Mouse (Mus musculus): ENCODE measurements around the gene Tbl1xr1.

Tbl1xr1 gene

DNA sequence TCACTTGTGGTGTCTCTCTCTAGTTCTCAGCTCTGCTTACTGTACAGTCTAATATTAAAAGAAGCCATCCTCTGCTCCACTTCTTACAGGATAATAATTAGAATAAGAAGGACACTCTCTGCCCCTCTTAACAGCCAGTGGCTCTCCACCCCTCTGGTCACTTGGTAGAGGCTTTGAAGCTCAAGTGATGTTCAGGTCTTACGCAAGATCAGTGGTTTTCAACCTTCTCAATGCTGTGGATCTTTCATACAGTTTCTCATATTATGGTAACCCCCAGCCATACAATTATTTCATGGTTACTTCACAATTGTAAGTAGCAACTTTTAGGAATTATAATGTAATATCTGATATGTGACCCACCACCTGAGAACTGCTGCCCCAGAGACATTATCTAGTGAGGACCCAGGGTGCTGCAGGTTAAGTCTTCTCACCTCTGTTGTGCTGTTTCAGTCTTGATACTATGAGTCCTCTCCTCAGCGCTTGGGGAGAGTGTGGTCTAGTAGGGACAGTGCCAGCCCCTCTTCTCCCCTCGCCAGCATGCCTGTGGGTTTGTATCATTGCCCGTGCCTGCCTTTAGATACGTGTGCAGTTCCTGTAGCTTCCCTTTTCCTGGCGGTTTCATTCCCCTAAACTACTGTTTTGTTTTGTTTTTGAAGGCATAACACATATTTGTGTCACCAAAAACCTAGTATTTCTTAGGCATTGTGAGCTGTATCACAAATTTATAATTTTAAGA, 65.7 kb downstream of the Tbl1xr1 start:
- DNase-seq (ENCODE audit: low spot score in 2 of 2), result no peak

GRCm38 (mm10) chr3:22142846-22143641, 66.6 kb downstream of the Tbl1xr1 start:
- no peak for DNase-seq (ENCODE audit: low spot score in 2 of 2)

DNA sequence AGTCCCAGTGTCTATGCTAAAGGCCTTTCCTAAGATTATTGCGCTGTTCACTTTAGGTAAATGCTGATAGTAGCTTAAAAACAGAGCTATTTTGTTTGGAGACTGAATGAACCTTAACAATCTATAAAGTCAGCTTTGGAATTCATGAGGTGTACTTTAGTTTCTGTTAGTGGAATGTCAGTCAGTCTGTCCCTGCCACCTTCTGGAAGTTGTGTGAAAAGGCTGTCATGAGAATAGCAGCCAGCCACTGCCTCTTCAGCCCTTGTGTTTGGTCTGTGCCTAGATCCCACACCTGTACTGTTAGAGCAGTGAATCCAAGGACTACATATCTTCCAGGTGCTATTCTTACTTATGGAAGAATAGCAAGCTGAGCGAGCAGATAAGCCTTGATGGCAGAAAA, 67.8 kb downstream of the Tbl1xr1 start:
- no peak for DNase-seq (ENCODE audit: low spot score in 2 of 2)

DNA sequence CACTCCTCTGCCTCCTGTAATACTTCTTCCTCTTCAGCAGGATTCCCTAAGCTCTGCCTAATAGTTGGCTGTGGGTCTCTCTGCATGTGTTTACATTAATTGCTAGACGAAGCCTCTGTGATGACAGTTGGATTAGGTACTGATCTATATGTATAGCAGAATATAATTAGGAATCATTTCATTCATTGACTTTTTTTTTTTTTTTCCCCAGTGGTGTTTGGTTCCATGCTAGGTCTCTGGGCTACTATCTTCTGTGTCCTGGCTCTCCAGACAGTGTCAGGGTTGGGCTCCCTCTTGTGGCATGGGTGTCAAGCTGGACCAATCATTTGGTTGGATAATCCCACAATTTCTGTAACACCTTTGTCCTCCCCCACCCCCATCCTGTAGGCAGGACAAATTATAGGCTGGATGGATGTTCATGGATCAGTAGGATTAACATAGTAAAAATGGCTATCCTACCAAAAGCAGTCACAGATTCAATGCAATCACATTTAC, 71.0 kb downstream of the Tbl1xr1 start:
- no peak for DNase-seq (ENCODE audit: low spot score in 2 of 2)

GRCm38 (mm10) chr3:22148306-22148932, 72.0 kb downstream of the Tbl1xr1 start:
- DNase-seq (ENCODE audit: low spot score in 2 of 2), result no peak

- no peak for DNase-seq (ENCODE audit: low spot score in 2 of 2)
Measured at GRCm38 (mm10) chr3:22150872-22151530, 74.5 kb downstream of the Tbl1xr1 start.

GRCm38 (mm10) chr3:22152773-22153172, 76.3 kb downstream of the Tbl1xr1 start:
- DNase-seq (ENCODE audit: low spot score in 2 of 2), result no peak

GRCm38 (mm10) chr3:22154522-22154921, 78.1 kb downstream of the Tbl1xr1 start:
- no peak for DNase-seq (ENCODE audit: low spot score in 2 of 2)

DNA sequence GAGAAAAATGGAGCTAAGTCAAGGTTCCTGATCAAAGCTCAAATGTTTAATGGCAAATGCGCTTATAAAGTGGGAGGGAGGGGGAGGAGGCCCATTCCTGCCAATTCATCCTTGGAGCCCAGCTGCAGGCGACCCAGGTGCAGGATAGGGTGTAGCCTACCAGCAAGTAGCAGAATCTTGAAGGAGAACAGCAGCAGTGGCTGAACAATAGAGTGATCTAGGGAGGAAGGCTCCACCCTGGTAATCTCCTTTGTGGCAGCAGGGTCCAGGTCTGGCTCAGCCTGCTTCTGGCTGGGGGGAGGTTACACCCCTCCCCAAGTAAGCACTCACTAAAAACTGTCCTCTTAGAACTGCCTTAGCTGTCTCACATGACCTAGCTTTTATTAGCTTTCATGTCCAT, 79.9 kb downstream of the Tbl1xr1 start:
- no peak for DNase-seq (ENCODE audit: low spot score in 2 of 2)

DNA sequence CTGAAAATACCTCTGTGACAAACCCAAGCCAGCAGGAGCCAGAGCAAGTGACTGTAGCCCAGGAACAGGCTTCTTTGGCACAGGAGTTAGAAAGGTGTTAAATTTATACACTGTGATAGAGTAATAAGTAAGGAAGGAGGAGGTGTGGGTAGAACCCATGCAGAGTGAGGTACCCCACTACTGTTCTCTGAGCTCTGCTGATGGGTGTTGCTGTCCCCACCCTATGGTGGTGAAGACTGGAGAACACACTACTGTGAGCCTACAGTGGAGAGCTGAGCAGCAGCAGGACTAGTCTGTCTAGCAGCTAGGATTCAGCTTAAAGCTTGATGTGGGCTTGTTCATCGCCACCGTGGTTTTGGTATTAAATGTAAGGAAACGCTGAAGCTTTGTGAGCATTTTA, 86.5 kb downstream of the Tbl1xr1 start:
- no peak for DNase-seq (ENCODE audit: low spot score in 2 of 2)

DNA sequence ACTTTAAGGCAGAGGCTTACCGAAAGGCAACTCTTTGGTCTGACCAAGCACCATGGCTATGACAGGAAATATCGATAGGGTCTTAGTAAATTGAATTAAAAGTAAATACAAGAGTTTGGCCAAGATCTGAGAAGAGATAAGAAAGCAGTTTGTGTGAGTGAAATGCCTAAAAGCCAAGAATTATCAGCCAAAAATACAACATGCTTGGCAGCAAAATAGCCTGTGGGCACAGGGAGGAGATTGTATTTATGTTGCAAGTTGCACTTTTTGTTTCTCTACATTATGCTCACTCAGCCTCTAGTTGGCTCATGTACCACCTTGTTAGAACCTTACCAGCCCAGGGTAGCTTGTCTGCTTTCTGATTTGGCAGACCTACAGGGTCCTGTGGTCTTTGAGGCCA, 91.4 kb downstream of the Tbl1xr1 start:
- no peak for DNase-seq (ENCODE audit: low spot score in 2 of 2)

DNA sequence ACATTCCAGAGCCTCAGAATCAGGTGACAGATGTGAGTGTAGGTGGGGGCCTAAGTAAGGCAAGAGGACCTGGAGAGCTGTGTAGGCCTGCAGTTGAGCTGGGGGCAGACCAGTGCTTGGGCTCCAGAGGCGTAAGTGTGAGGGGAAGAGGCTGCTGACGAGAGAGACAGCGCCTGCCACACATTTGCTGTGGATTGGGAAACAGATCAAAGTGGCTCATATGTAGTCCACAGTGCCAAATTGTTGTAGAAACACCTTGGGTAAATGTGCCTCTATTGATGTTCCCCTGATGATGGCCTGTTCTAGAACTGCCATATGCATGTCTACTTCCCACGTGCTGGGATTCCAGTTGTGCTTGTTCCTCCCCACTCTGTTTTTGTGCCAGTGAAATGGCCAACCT, 92.0 kb downstream of the Tbl1xr1 start:
- no peak for DNase-seq (ENCODE audit: low spot score in 2 of 2)

- DNase-seq (ENCODE audit: low spot score in 2 of 2), result no peak
Measured at GRCm38 (mm10) chr3:22171526-22171925, 95.1 kb downstream of the Tbl1xr1 start.

GRCm38 (mm10) chr3:22172410-22172809, 96.0 kb downstream of the Tbl1xr1 start:
- no peak for DNase-seq (ENCODE audit: low spot score in 2 of 2)

DNA sequence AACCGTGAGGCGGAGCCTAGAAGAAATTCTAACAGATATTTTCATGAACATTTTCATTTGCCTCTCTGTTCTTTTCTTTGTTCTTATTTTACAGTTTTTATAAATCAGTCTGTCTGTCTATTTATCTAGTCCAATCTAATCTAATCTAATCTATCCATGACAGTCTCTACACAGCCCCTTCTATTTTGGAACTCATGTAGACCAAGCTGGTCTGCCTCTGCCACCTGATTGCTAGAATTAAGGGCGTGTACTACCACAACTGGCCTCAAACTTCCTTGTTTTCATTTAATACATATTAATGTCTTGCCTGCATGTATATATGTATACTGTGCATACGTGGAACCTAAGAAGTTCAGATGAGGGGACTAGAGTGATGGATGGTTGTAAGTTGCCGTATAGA, 96.7 kb downstream of the Tbl1xr1 start:
- no peak for DNase-seq (ENCODE audit: low spot score in 2 of 2)

DNA sequence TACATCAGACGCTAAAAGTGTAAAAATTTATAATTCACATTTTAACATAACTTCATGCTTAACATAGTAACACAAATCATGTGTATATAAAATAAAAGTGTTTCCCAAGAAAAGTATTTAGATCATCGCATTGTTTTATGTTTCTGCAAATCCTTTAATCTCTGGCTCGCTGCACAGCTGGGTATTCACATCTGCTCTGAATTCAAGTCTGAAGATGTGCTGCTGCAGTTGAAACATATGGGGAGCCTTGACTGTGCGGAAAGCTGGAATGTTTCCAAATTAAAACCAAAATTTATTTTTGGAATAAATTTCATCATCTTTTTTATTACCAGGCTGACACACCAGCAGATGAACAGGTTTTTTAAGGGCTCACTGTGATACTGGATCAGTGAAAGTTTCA, 97.8 kb downstream of the Tbl1xr1 start:
- no peak for DNase-seq (ENCODE audit: low spot score in 2 of 2)

- DNase-seq (ENCODE audit: low spot score in 2 of 2), result no peak
Measured at GRCm38 (mm10) chr3:22180076-22180475, 103.6 kb downstream of the Tbl1xr1 start.

DNA sequence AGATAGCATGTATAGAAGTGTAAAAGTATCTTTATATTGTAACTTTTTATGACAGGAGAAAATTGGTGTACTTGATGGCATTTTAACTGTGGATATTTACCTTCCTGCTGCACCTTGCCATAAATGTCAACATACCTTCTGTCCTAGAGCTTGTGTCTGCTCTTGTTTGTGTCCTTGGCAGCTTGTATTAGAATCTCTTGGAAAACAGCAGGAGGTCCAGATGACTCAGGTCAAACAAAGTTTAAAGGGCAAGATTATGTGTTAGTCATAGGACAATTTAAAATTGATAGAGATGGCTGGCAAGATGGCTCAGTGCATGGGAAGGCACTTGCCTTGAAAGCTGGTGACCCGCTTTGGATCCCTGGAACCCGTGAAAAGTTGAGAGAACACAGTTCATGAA, 104.6 kb downstream of the Tbl1xr1 start:
- DNase-seq (ENCODE audit: low spot score in 2 of 2), result no peak

GRCm38 (mm10) chr3:22185265-22185664, 108.8 kb downstream of the Tbl1xr1 start:
- DNase-seq (ENCODE audit: low spot score in 2 of 2), result no peak

DNA sequence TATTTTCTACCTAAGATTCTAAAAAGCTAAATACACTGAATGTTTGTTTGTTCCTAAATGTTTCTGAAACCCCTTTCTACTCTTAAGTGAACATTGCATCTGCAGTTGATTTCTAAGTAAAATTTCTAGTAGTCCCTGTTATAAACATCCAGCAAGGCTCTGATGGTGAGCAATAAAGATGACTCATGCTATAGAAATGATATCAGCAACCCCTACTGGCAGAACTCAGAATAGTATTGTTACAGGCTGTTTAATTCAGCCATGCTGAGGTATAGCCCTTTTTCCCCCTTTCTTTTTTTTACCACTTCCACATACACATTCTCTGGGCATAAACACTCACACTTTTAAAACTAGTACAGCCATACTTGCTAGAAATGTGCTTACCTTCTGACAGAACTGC, 114.0 kb downstream of the Tbl1xr1 start:
- no peak for DNase-seq (ENCODE audit: low spot score in 2 of 2)

- no peak for DNase-seq (ENCODE audit: low spot score in 2 of 2)
Measured at GRCm38 (mm10) chr3:22192931-22193330, 116.5 kb downstream of the Tbl1xr1 start.

Data from urinary bladder, postnatal 36 days (tissue).